Mouse (Mus musculus): ENCODE measurements around the gene Rapgef5. TPM values are rescaled to one million over a fixed set of nuclear protein-coding genes. Genes with fewer than 3 reads are reported as not detected.
A peak's percentile ranks its signal among the peaks of the same experiment; 100 is the strongest.

The Rapgef5 gene
- polyA plus RNA-seq, 1 experiment = 50.9 TPM

DNA sequence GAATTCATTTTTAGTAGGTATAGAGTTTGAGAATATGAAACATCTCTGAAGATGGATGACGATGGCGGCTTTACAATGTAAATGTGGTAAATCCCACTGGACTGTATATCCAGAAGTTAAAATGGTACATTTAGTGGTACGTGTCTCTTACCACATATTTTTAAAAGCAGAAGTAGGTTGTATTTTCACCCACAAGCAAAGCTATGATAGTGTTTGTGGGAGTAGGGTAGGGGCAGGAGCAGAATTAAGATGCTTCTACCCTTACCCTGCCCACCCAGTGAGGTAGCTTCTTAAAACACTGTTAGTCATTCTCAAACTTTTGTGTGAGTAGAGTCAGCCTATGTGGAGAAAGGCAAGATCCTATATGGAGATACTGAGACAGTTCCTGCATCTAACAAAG, 13.4 kb upstream of the Rapgef5 start:
- TF ChIP-seq CTCF (IDR thresholded peaks at IDR 0.05; ENCODE audit: borderline replicate concordance, extremely low read depth, insufficient read depth, insufficient read length) (no peak), POLR2A (IDR thresholded peaks at IDR 0.05; ENCODE audit: borderline replicate concordance, extremely low read depth, insufficient read depth, insufficient read length, poor library complexity, severe bottlenecking) (no peak)
- DNase-seq (ENCODE audit: low read depth) = no peak

DNA sequence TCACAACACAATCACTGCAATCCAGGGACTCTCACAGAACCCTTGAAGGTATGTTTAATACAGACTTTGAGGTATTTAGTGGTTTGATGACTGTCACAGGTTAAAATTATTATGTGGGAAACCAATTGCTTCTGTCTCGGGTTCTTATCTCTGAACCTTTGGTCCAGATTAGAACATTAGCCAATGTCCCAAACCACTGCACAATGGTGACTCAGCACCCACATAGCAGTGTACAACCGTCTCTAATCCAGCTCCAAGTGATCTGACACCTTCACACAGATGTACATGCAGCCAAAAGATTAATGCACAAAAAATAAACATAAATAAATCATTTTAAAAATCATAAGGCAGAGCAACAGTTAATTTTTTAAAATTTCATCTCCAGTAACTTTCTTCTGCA, 11.1 kb upstream of the Rapgef5 start:
- TF ChIP-seq CTCF (IDR thresholded peaks at IDR 0.05; ENCODE audit: borderline replicate concordance, extremely low read depth, insufficient read depth, insufficient read length) = no peak
- no peak for TF ChIP-seq POLR2A (IDR thresholded peaks at IDR 0.05; ENCODE audit: borderline replicate concordance, extremely low read depth, insufficient read depth, insufficient read length, poor library complexity, severe bottlenecking)
- no peak for DNase-seq (ENCODE audit: low read depth)

DNA sequence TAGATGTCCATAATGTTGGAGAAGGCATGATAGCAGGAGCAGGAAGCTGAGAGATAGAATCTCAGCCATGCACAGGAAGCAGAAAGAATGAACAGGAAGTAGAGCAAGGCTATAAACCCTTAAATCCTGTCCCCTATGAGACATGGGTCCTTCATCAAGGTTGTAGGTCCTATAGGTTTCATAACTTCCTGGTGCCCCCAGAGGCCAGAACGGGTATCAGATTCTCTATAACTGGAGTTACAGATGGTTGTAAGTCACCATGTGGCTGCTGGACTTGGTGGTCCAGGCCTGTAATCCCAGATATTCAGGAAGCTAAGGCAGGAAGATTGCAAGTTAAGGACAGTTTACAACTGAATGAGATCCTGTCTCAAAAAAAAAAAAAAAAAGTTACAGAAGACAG, 8.5 kb upstream of the Rapgef5 start:
- no peak for TF ChIP-seq CTCF (IDR thresholded peaks at IDR 0.05; ENCODE audit: borderline replicate concordance, extremely low read depth, insufficient read depth, insufficient read length)
- TF ChIP-seq POLR2A (IDR thresholded peaks at IDR 0.05; ENCODE audit: borderline replicate concordance, extremely low read depth, insufficient read depth, insufficient read length, poor library complexity, severe bottlenecking) = no peak
- no peak for DNase-seq (ENCODE audit: low read depth)

DNA sequence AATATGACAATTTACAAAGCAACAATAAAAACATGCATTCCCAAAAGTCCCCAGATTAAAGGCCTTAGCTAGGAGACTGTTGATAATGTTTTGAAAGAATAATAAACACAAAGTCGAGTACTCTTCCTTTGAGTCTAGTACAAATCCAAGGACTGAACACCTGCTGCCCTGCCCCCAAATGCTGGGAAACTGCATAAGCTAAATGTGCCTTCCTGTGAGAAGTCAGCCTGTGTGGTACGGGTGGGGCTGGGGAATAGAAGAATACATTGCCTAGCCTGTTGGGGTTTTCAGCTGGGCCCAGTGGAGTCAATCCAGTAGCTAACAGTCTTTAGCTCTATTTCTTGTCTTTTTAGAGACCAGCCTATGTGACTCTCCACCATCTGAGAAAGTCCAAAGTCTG, 6.4 kb upstream of the Rapgef5 start:
- TF ChIP-seq CTCF (IDR thresholded peaks at IDR 0.05; ENCODE audit: borderline replicate concordance, extremely low read depth, insufficient read depth, insufficient read length) = no peak
- no peak for DNase-seq (ENCODE audit: low read depth)

DNA sequence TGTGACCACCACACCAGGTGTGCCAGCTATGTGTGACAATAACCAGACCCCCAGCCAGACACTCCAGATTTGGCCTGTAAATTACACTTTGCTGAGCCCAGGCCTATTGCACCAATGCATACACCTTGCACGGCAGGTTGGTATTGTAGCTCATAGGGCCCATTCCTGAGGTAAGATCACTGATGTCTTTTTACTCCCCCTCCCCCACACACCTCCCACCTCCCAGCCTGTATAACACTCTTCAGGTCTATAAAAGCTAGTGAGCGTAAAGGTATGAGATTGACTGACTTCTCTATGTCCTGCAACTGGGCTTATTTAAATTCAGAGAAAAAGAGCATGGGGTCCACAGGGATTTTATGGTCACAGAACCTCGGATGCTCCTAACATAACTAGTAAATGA, 3.8 kb upstream of the Rapgef5 start:
- TF ChIP-seq POLR2A (IDR thresholded peaks at IDR 0.05; ENCODE audit: borderline replicate concordance, extremely low read depth, insufficient read depth, insufficient read length, poor library complexity, severe bottlenecking) (no peak), CTCF (IDR thresholded peaks at IDR 0.05; ENCODE audit: borderline replicate concordance, extremely low read depth, insufficient read depth, insufficient read length) (no peak)
- no peak for DNase-seq (ENCODE audit: low read depth)

DNA sequence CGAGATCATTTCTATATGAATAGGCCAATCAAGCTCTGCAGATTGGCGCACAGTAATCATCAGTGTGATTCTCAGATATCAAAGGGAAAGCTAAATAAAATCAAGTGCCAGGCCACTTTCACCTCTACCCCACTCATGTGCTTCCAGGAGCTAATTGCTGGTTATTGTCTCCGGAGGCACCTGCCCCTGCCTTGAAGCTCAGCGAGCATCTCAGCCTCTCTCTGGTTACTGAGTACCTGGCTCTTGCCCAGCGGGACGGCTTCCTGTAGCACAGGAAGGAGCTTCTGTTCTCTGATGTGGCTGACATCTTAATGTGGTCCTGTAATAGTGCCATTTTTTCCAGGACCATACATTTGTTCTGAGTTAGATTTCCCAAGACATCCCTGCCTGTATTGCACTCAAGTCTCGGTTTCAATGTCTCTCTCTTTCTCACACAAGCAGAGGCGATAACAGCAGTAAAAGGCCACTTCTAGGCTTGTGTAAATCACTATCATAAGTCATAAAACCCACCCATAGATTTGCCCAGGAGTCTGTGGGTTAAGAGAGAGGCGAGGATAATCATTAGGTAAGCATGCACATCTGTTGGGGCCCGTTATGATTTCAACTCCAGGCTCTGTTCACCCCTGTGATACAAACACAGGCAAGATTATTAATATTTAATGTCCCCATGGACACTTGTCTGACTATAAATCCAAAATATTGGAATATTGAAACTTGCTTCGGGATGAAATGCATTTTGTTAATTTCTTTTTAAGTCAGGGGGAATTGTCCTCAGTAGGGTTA, 2.9 kb upstream of the Rapgef5 start:
- DNase-seq (ENCODE audit: low read depth) = peak; percentile 67
- TF ChIP-seq CTCF (IDR thresholded peaks at IDR 0.05; ENCODE audit: borderline replicate concordance, extremely low read depth, insufficient read depth, insufficient read length) = no peak
- TF ChIP-seq POLR2A (IDR thresholded peaks at IDR 0.05; ENCODE audit: borderline replicate concordance, extremely low read depth, insufficient read depth, insufficient read length, poor library complexity, severe bottlenecking) = no peak

DNA sequence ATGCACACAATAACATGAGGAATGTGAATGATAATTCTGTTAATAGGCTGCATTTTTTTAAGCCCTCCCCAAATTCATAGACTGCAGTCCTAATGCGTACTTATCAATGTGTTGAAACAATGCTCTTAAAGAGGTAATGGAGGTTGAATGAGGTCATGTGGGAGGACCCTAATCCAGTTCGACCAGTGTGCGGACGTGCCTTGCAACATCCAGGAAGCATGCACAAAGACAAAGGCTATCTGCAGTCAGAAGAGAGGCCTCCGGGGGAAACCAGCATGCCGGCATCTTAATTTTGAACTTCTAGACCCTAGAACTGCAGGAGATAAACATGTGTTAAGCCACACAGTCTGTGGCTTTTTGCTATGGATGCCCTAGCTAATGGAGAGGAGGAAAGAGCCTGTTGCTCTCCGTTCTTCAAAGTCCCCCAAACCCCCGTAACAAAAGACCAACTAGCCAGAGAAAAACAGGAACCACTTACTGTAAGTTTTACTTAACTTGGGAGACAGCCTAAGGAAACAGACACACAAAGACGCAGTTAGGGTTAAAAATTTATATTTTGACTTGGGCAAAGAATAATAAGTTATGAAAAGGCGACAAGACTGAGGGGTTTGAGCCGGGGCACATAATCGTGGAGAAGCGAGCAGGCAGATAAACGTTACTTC, 1.1 kb downstream of the Rapgef5 start:
- no peak for TF ChIP-seq CTCF (IDR thresholded peaks at IDR 0.05; ENCODE audit: borderline replicate concordance, extremely low read depth, insufficient read depth, insufficient read length)
- no peak for TF ChIP-seq POLR2A (IDR thresholded peaks at IDR 0.05; ENCODE audit: borderline replicate concordance, extremely low read depth, insufficient read depth, insufficient read length, poor library complexity, severe bottlenecking)

DNA sequence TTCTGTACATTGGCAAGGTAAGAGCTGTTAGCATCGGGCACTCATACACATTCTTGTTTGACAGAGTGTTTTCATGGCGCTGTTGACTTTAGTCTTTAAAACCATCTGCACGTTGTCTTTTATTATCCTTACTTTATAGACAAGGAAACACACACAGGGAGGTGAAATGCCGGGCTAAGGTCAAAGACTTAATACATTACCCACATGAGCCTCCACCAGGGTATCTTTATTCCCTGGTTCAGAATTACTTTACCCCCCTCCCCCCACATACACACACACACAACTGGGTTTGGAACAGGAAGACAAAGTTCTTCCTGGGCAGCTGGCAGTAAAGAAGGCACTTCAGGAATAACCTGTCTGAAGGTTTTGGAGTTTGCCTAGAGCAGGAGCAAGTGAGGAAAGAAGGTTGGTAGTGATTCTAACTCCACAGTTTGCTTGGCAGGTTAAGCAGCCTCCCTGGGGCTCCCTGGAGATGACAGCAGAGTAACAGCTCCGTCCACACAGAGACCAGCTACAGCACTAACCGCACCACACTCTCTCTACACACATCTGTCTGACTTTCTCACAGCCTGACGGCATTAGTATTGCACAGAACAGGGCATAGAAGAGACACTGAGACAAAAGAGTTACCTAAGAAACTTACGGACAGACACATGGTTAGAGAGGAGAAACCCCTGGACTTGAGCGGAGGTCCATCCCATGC, 8.2 kb downstream of the Rapgef5 start:
- TF ChIP-seq POLR2A (IDR thresholded peaks at IDR 0.05; ENCODE audit: borderline replicate concordance, extremely low read depth, insufficient read depth, insufficient read length, poor library complexity, severe bottlenecking) (no peak), CTCF (IDR thresholded peaks at IDR 0.05; ENCODE audit: borderline replicate concordance, extremely low read depth, insufficient read depth, insufficient read length) (no peak)
- no peak for DNase-seq (ENCODE audit: low read depth)

More for the DNA sequence above, 1.1 kb downstream of the Rapgef5 start:
- DNase-seq (ENCODE audit: low read depth) = no peak

DNA sequence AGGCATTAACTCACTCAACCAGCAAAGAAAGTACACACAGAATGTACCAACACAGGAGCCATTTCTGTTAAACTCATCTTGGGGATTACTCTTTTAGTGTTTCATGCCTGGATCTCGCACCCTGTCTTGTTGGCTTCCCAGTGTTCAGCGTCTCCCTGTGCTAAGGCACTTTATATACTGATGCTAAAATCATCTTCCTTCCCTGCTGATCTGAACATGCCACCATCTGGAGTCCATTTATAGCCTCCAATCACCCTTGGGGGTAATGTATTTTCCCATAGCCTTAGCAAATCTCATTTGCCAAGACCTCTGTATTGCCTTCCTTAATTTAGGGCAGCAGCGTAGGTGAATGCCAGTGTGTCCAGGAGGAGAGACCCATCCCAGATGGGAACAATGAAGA, 11.6 kb downstream of the Rapgef5 start:
- TF ChIP-seq POLR2A (IDR thresholded peaks at IDR 0.05; ENCODE audit: borderline replicate concordance, extremely low read depth, insufficient read depth, insufficient read length, poor library complexity, severe bottlenecking) = no peak
- no peak for TF ChIP-seq CTCF (IDR thresholded peaks at IDR 0.05; ENCODE audit: borderline replicate concordance, extremely low read depth, insufficient read depth, insufficient read length)
- no peak for DNase-seq (ENCODE audit: low read depth)

DNA sequence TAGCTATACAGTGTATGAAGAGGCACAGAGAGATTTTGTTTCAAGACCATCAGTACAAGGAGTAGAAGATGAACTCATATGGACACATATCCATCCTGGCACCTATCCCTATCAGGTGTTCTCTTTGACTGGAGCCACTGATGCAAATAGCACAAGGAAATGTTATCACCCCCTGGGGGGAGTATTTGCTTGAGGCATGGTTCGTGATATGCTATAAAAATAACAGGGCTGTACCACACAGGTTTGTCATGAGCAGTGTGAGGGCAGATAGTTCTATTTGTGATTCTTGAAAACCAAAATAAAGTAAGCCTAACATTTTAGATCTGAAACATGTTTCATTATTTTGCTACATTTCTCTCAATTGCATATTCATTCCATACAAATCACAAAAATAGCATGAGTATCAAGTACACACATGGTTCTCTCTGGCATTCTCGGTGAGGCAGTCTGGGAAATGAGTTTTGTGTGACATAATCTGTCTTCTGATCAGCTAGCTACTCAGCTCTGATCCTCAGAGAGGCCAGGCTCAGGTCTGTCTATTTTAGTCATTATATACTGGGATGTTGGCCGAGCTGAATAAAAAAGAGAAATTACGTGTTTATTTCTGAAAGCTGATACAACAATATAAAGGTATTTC, 12.3 kb downstream of the Rapgef5 start:
- DNase-seq (ENCODE audit: low read depth) = no peak
- TF ChIP-seq CTCF (IDR thresholded peaks at IDR 0.05; ENCODE audit: borderline replicate concordance, extremely low read depth, insufficient read depth, insufficient read length) (no peak), POLR2A (IDR thresholded peaks at IDR 0.05; ENCODE audit: borderline replicate concordance, extremely low read depth, insufficient read depth, insufficient read length, poor library complexity, severe bottlenecking) (no peak)

DNA sequence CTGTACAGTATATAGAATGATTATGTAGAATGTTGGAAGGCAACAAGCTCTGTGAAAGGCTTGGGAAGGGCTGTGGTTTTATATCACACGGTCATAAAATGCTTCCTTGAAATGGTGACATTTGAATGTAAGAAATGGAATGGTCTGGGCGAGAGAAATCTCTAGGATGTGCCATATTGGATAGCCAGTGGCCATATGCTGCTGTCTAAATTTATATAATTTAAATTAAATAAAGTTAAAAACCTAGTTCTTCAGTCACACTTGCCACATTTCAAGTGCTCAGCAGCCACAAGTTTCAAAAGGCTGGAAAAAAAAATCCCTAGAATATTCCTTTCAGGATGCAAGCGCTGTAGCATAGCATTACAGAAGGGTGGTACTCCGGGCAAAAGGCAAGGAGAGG, 14.8 kb downstream of the Rapgef5 start:
- no peak for TF ChIP-seq POLR2A (IDR thresholded peaks at IDR 0.05; ENCODE audit: borderline replicate concordance, extremely low read depth, insufficient read depth, insufficient read length, poor library complexity, severe bottlenecking)
- TF ChIP-seq CTCF (IDR thresholded peaks at IDR 0.05; ENCODE audit: borderline replicate concordance, extremely low read depth, insufficient read depth, insufficient read length) = no peak
- no peak for DNase-seq (ENCODE audit: low read depth)

Measured in brain, embryonic 14.5 days (tissue).